Mouse (Mus musculus) myocyte (in vitro differentiated cells): Measurements from ENCODE around the gene Vipas39.

Experiments used
- CEBPB ChIP-seq: IDR thresholded peaks from 2 replicates; pipeline ENCODE4 v1.6.1; 2011; ENCODE audit warnings: mild to moderate bottlenecking, moderate library complexity; ENCODE audit not compliant: poor library complexity, insufficient read depth, severe bottlenecking
- E2F4 ChIP-seq: IDR thresholded peaks from one replicate; pipeline ENCODE4 v1.6.1; 2011; ENCODE audit warnings: mild to moderate bottlenecking, control low read depth, moderate library complexity; ENCODE audit not compliant: insufficient read depth
- MAX ChIP-seq: IDR thresholded peaks from one replicate; pipeline ENCODE4 v1.6.1; 2011; ENCODE audit warnings: low read depth, mild to moderate bottlenecking, control low read depth
- MYOG ChIP-seq, 3 experiments: IDR thresholded peaks; one replicate each; pipeline ENCODE4 v1.6.1; 2011; ENCODE audit warnings: control low read depth in 2 of 3, low read depth in 2 of 3, mild to moderate bottlenecking in 2 of 3; ENCODE audit not compliant: insufficient read length in 2 of 3, control insufficient read depth in 1 of 3, insufficient read depth in 1 of 3
- POLR2A ChIP-seq: IDR thresholded peaks from one replicate; pipeline ENCODE4 v1.6.1; 2011; ENCODE audit warnings: low read depth, mild to moderate bottlenecking, control low read depth, moderate library complexity; ENCODE audit not compliant: insufficient read length
- POLR2AphosphoS2 ChIP-seq: IDR thresholded peaks from one replicate; pipeline ENCODE4 v1.6.1; 2011; ENCODE audit warnings: low read depth, control low read depth; ENCODE audit not compliant: insufficient read length
- REST ChIP-seq: IDR thresholded peaks from one replicate; pipeline ENCODE4 v1.6.1; 2011; ENCODE audit warnings: mild to moderate bottlenecking, control low read depth, moderate library complexity; ENCODE audit not compliant: insufficient read depth, insufficient read length
- SRF ChIP-seq: IDR thresholded peaks from one replicate; pipeline ENCODE4 v1.6.1; 2011; ENCODE audit warnings: low read depth; ENCODE audit not compliant: control insufficient read depth, insufficient read length
- TCF12 ChIP-seq: IDR thresholded peaks from one replicate; pipeline ENCODE4 v1.6.1; 2011; ENCODE audit warnings: mild to moderate bottlenecking, control low read depth; ENCODE audit not compliant: poor library complexity, insufficient read depth, severe bottlenecking
- USF1 ChIP-seq: IDR thresholded peaks from one replicate; pipeline ENCODE4 v1.6.1; 2011; ENCODE audit warnings: low read depth, mild to moderate bottlenecking, control low read depth, moderate library complexity

DNA sequence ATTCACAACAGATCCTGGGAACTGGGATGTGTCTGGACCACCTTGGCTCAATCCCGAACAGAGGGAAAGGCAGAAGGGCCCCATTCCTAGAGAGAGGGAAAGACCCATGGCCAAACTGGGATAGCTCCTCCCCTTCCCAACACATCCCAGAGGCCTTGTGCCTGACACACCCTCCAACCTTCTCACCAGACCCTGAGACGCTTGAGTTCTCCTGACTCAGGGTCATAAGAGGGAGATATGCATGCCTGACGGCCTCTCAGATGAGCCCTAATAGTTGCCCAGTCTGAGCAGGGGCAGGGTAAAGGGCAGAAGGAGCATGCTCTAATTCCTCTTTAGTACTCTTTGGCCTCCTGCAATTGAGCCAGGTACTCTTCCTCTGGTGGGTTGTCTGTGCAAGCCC, 13.3 kb upstream of the Vipas39 start:
- no peak for TF ChIP-seq E2F4
- no peak for TF ChIP-seq MYOG (IDR thresholded peaks at IDR 0.05; ENCODE audit: control insufficient read depth in 1 of 3, insufficient read depth in 1 of 3, insufficient read length in 2 of 3, low read depth in 2 of 3)
- TF ChIP-seq MAX = no peak
- no peak for TF ChIP-seq REST
- no peak for TF ChIP-seq POLR2A
- TF ChIP-seq USF1 = no peak
- no peak for TF ChIP-seq SRF
- TF ChIP-seq TCF12 = no peak
- TF ChIP-seq POLR2AphosphoS2 = no peak
- TF ChIP-seq CEBPB = no peak
